Mouse (Mus musculus) R1 (cell line): ENCODE data around the gene Pts.

ENCODE experiments used
- DNase-seq: peaks from one replicate; pipeline ENCODE4 v3.0.0-alpha.2; 2018; ENCODE audit warnings: low read depth, low spot score

Pts gene

GRCm38 (mm10) chr9:50491531-50492045 is 36.9 kb downstream of the Pts start:
- peak; percentile 46 for DNase-seq

GRCm38 (mm10) chr9:50490836-50491235 is 37.7 kb downstream of the Pts start:
- DNase-seq: peak; percentile 81

- peak; percentile 86 for DNase-seq
Observed at GRCm38 (mm10) chr9:50485521-50485920, 43.0 kb downstream of the Pts start.

GRCm38 (mm10) chr9:50482743-50483142 is 45.8 kb downstream of the Pts start:
- no peak for DNase-seq

GRCm38 (mm10) chr9:50479476-50479875 is 49.0 kb downstream of the Pts start:
- DNase-seq: no peak

- no peak for DNase-seq
Observed at GRCm38 (mm10) chr9:50478826-50479225, 49.7 kb downstream of the Pts start.

- DNase-seq: no peak
Observed at GRCm38 (mm10) chr9:50477270-50477669, 51.3 kb downstream of the Pts start.

- DNase-seq: no peak
Observed at GRCm38 (mm10) chr9:50476651-50477050, 51.9 kb downstream of the Pts start.

- DNase-seq: no peak
Observed at GRCm38 (mm10) chr9:50475745-50476144, 52.8 kb downstream of the Pts start.

GRCm38 (mm10) chr9:50475318-50475717 is 53.2 kb downstream of the Pts start:
- DNase-seq: no peak
